10 mouse cellular contexts compared by ENCODE assay signal in genomic region chr16:87777373-87777772, GRCm38 (mm10).
"Had no signal": no experiment of that assay in that cellular context is flagged by ENCODE, and none has a peak within 500 bp of the region (broad histone marks: within the 10 kb centered on the region; RNA-seq: fewer than 3 reads in every experiment).

No protein-coding gene starts in this region.

- DNase-seq: kidney, postnatal 10 days; kidney, postnatal 4 days; lung, adult 2 months; lung, postnatal 36 days; right cerebral cortex, adult 18-20 months; right cerebral cortex, postnatal 25 days had no signal

- ATAC-seq: inflammation-experienced regulatory T-cells, adult 6 months; intestine, postnatal 0 days; lung, postnatal 0 days; midbrain, embryonic 16.5 days had no signal
